Mouse (Mus musculus): ENCODE data around the gene Arhgef3.

Arhgef3 gene

DNA sequence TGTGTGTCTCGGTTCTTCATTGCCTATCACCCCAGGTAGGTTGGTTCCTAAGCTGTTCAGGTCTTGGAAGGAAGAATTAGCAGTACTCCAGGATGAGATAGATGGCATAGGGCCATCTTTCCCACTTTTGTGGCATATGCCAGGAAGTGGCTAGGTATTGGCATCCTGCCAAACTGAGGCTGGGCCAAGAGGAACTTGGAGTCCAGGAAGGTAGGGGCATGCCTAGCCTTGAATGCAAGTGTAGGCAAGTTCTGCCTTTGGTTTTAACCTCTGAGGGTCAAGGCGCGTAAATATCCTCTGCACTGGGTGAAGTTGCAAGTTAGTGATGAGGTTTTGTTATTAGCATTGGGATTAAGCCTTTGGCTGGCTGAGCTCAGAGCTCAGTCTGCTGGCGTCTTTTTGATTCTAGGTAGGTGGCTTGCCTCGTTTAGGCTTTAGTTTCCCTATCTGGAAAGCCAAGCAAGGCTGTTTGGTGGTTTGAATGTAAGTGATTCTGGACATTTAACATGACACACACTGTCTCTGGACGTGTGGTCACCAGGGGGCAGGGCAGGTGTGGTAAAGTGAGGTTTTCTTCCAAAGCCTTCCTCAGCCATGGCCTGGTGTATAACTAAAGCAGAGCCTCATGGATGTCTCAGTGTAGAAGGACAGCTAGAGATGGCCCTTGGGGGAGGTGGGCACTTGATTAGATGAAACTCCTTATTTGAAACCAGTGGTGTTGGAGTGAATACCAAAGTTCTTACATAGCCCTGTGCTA lies 5.8 kb upstream of the Arhgef3 start:
- no peak for DNase-seq (ENCODE audit: low spot score in 2 of 2)

DNA sequence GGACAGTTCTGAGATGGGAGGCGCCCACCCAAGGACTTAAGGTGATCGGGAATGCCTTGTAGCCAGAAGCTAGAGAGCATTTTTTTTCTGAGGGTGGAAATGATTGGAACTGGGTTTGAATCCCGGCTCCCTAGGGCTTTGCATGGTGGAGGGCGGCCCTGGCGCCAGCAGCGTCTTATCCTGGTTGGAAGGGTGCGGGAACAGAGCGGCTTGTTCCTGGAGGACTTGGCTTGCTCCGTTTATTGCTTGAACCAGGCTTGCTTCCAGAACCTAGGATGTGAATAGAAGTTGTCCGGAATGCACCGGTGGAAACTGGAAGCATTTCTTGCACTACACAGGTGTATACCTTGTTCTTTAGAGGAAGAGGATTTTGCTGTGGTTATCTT lies 569 bp downstream of the Arhgef3 start:
- no peak for DNase-seq (ENCODE audit: low spot score in 2 of 2)

DNA sequence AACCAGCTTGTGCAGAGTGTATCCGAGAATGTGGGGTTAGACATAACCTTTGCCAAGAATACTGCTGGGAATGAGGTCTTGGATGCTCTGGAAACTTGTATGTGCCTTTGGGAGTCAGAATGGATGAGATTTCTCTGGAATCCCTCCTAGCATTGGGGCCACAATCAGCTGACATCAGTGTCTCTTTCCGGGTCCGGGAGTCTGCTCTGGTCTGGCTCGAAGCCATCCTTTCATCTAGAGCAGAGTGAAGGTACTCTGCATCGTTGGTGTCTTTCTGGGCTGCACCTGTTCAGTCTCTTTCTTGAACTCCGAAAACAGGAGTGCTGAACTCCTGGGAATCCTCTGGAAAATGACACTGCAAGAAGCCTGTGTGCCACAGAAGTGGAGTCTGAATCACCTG lies 1.3 kb downstream of the Arhgef3 start:
- no peak for DNase-seq (ENCODE audit: low spot score in 2 of 2)

DNA sequence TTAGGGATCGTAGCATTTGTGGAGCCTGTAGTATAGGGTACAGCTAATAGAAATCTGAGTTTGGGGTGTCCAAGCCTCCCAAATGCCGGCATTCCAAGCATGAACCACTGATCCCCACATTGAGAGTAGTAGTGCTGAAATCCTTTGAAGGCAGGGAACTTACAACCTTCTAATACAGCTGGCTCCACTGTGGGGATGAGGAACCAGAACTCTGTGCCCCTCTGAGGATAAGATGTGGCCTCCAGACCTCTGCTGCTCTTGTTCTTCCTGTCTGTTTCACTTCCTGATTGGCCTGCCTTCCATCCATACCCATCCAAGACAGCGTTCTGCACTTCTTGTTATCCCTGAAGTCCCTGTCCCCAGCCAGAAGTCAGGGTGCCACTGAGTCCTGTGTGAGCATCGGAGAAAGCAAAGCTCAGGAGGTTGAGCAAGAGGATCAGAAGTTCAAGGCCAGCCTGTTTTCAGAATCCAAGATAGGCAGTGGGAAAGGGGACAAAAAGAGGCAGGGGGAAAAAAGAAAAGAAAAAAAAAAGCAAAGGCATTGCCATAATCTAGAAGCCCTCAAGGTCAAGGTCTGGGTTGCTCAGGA lies 2.0 kb downstream of the Arhgef3 start:
- DNase-seq (ENCODE audit: low spot score in 2 of 2): no peak

DNA sequence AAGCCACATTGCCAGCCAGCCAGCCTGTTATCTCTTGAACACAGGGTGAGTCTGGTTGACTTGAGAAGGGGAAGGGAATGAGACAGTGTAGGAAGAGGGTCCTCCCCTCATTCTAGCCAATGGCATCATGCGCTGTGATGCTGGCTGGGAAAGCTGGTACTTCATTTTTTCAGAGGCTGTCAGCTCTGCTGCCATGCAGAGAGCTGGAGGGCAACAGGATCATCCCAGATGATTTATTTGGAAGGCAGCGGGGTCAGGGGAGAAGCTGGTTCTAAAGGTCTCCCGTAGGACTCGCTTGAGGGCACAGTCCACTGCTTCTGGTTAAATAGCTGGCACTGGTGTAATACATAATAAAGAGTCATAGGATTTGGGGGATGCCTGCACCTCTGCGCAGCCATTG lies 3.8 kb downstream of the Arhgef3 start:
- DNase-seq (ENCODE audit: low spot score in 2 of 2): no peak

DNA sequence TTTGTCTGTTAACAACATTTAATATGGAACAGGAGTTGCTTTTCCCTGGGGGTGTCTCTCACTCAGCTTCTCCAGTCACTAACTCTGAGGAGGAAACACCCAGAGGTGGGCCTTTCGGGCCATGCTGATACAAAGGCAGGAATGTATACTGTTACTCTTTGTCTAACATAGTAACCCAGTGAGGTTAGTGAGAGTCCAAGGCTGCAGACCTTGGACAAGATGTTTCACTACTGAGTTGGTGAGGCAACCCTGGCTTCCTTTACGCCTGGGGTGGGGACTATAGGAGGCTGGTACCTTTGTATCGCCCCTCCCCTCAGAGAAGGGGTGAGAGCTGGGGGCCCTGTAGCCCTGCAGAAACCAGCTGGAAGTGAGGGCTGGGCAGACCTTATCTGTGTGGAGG lies 7.9 kb downstream of the Arhgef3 start:
- DNase-seq (ENCODE audit: low spot score in 2 of 2): no peak

DNA sequence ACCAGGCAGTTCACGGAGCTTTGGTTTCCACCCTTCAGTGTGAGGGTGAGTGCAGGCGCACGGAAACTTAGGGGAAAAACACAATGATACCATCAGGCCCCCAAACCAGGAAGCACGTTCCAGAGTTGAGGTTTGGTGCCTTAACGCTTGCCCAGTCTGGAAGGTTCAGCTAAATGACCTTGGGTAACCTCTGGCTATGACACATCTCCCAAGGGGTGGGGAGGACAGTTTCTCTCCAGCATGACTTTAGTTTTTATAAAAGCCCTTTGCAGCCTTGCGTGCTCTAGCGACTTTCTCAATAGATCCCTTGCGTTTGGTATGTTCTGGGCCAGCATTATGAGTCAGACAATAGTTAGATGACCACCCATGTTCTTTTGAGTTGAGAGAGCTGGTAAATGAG lies 8.8 kb downstream of the Arhgef3 start:
- DNase-seq (ENCODE audit: low spot score in 2 of 2): no peak

DNA sequence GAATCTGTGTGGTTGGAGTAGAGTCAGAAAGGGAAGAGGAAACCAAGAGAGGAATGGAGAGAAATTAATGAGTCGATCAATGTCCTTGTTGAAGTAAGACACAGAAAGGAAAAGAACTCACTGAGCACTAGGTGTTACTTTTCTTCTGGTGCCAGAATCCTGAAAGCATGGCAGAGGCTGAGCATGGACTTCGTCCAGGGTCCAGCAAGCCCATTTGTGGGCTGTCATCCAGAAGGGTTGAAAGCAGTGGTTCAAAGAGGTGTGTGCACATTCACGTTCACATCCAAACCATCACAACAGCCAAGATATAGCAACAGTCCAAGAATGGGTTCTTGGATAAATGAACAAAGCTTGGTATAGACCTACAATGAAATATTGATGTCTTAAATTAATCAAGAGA lies 15.3 kb downstream of the Arhgef3 start:
- DNase-seq (ENCODE audit: low spot score in 2 of 2): no peak

DNA sequence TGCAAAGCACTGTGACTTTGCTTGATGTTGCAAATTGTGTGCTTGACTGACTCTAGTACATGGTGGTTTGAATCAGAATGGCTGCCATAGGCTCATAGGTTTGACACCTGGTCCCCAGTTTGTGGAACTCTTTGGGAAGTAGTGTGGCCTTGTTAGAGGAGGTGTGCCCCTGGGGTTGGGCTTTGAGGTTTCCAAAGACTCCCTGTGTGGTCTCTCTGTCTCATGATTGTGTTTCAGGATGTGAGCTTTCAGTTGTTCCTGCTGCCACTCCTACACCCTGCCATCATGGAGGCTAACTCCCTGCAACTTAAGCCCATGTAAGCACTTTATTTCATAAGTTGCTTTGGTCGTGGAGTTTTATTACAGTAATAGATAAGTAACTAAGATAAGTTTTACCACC lies 16.0 kb downstream of the Arhgef3 start:
- no peak for DNase-seq (ENCODE audit: low spot score in 2 of 2)

DNA sequence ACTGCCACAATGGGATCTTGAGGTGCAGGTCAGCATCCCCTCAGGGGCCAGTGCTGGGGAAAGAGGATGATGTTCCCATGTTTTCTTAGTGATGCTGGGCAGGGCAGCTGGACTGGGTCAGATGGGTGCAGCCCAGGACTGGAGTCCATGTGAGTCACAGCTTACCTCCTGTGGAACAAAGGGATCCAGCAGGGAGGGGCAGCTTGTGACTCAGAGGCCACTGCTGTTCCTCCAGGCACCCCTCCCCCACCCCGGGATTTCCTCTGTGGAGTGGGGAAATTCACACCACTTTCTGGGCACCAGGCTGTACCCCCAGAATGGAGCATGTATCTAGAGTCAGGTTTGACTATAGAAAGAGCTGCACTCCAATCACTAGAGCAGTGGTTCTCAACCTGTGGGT lies 16.8 kb downstream of the Arhgef3 start:
- no peak for DNase-seq (ENCODE audit: low spot score in 2 of 2)

DNA sequence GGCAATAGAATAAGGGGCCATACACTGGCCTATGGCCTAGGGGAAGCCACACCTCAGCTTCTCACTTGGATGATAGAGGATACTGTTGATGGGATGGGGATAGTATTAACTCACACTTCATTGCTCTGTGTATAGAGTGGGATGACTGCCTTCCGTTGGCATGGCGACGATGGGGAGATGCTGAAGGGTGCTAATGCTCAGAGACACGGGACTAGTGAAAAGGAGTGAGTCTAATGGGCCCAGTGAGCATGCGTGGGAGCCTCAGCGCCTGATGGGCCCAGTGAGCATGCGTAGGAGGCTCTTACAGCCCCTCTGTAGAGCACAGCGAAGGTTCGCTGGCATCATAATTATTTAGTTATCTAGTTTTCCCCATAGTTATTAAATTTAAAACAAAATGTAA lies 24.2 kb downstream of the Arhgef3 start:
- DNase-seq (ENCODE audit: low spot score in 2 of 2): no peak

DNA sequence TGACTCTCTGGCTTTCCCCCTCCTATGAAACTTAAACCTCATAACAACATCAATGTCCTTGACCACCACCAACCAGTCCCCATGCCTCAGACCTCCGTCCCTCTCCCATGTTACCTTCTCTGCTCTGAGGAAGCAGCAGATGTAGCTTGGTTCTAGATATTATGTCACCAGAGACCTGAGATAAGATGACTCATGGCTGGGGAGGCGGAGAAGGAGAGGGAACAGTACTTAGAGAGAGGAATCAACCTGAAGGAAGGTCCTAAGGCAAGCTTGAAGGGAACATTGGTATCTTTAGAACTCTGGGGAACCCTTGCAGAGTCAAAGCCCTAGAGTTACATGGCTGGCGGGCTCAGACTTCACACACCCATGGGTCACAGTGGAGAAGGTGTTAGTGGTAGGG lies 25.3 kb downstream of the Arhgef3 start:
- DNase-seq (ENCODE audit: low spot score in 2 of 2): no peak

DNA sequence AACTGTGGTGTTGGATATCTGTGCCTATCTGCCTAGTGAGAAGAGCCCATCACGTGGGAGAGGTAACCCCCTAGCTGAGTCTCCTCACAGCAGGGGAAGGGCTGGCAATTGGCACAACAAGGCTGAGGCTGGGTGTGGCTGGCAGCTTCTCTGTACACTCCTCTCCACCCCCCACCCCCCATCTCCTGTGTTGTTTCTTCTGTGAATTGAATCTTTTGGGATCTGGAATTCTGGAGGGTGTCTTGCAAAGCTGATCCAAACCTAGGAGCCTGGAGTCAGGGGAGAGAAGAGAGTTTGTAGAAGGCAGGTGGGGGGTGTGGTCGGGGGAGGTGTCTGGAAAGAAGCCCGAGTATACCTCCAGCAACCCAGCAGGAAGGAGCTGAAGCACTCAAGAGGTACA lies 26.8 kb downstream of the Arhgef3 start:
- DNase-seq (ENCODE audit: low spot score in 2 of 2): no peak

DNA sequence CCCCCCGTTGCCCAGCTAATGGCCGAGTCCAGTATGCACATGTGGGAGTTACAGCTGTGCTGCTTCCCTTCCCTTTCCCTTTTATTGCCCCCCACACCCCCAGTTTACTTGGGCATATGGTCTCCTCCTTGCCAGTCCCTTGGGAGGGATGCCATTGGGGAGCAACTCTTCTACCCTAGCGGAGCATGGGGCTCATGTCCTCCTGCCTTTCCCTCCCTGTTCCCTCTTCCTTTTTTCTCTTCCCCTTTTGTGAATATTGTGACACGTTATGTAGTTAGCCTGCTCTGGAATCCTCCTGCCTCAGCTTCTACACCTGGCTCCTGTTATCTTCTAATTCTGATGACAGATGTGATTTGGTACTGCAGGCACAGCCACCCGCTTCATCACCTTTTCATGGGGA lies 28.0 kb downstream of the Arhgef3 start:
- no peak for DNase-seq (ENCODE audit: low spot score in 2 of 2)

DNA sequence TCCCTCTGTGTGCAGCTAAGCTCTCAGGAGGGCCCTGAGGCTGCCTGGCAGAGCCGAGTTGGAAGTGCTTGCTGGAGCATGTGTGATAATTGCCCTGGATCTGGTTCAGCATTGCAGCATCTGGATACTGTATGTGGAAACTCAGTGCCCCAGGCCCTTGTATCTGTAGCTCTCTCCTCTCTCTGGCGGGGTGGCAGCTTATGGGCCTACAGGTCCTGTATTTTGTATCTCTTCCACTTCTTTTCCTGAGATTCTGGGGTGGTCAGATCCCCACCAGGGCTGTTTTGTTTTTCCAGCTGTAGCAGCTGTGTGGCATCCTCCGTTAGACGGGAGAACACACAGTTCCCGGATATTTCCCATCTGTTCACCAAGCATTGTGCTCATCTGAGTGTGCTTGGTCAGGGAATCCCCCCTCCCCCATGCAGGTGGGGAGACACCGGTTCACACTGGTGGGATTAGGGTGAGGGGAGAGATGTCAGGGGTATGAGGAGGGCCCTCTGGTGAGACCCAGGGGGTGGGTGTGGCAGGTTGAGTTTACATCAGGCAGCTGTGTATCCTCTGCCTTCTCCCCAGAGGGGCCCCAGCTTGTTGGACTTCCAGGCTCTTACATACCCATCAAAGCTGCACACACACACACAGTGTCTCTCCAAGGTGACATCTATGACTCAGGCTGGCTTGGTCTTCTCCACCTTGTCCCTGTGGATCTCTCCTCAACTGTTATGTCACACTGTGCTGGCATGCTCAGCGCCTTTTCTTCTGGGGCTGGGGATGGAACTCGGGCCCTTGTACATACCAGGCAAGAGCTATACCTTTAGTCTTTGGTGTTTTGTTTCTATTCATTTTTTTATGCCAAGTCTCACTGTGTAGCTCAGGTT lies 30.7 kb downstream of the Arhgef3 start:
- no peak for DNase-seq (ENCODE audit: low spot score in 2 of 2)

DNA sequence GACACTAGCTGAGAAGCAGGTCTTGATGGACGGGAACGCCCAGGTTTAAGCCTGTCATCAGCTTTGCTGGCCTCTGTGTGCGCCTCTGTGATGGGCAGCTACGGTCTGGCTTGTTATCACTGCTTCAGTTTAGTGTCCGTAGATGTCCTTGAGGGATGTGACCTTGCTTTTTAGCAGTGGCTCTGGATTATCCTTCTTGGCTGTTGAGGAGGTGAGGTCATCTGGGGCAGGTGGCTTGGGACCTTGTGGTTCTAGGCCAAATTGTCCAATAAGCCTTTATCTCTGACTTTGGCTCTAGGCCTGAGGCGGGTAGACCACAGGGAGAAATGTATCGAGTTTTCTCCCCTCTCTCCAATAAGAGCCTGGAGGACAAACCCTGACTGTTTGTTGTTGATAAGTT lies 33.0 kb downstream of the Arhgef3 start:
- DNase-seq (ENCODE audit: low spot score in 2 of 2): no peak

DNA sequence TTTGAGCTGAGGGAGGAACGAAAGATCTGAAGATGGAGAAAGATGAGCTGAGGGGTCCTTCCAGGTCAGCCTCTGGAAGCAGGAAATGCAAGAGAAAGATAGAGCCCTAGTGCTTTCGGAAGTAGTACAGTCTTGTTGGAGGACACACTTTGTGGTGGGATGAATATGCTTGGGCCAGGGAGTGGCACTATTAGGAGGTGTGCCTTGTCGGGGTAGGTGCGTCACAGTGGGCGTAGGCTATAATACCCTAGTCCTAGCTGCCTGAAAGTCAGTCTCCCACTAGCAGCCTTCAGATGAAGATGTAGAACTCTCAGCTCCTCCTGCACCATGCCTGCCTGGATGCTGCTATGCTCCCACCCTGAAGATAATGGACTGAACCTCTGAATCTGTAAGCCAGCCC lies 34.7 kb downstream of the Arhgef3 start:
- no peak for DNase-seq (ENCODE audit: low spot score in 2 of 2)

DNA sequence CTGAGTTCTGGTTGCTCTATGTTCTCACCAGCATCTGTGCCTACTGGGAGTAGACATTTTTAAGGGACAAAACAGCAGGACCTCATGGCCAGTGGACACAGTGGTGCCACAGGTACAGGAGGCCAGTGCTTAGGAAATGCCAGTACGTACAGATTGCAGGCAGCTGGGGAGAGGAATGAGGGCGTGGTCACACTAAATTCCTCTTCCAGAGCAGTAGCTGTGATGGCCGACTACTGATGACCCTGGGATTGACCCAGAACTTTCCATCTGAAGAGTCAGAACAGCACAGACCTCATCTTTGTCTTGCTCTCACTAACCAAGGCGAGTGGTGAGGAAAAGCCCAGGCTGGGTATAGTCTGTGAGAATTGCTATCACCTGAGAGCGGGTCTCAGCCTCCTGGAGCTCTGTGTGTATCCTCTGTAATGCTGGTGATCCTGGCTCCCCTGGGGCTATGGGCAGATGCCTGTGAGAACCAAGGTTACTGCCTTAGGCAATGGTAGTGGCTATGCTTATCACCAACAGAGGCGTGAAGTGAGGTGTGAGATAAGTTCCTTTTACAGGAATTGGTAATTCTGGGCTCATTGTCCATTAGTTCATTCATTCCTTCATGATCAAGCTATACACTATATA lies 35.4 kb downstream of the Arhgef3 start:
- no peak for DNase-seq (ENCODE audit: low spot score in 2 of 2)

DNA sequence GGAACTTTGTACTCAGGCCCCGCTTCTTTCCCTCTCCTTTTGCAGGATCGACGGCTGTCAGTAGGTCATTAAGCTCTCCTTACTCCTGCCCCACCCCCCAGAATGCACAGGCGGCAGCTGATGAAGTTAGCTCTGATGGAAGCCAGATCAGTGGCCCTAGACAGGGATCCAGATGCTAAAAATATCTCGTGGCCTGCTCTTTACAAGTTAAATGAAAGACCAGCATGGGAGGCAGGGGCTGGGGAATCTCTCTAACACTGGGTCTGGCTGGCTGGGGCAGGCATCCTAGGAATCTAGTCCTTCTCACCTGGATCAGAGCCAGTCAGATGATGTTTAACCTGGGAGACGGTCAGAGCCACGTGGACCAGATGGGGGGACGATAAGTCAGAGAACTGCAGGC lies 36.7 kb downstream of the Arhgef3 start:
- DNase-seq (ENCODE audit: low spot score in 2 of 2): no peak

DNA sequence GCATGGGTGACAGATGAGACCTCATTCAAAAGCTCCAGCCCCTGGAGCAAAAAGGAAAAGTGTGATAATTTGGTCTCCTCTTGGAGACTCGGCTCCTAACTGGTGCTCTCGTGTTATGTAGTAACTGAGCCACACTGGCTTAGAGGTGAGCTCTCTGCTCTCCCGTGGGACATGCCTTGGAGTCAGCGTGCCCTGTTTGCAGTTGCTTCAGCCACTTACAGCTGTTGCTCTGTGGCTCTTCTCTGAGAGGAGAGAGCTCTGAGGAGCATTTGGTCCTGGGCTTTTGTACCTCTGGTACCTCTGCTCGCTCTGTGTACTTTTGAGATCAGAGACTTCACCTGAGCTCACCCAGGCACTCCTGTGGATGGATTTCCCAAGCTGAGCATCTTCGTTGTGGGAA lies 40.4 kb downstream of the Arhgef3 start:
- DNase-seq (ENCODE audit: low spot score in 2 of 2): no peak

DNA sequence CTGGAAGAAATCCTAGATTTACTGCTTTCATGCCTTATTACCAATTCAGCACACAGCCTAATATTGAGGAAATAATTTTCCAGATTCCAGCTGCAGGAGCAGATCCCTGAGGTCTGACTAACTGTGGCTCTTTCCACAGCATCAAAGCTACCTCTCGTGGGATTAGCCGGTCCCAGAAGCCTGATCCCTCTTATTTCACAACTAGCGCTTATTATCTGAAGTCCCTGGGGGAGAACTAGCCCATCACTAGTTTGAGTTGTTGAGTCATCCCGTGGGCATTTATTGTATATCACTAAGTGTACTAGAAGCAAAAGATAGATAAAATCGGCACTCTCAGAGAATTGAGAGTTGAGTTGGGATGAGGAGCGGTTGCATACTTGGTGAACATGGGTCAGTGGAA lies 41.3 kb downstream of the Arhgef3 start:
- DNase-seq (ENCODE audit: low spot score in 2 of 2): no peak

DNA sequence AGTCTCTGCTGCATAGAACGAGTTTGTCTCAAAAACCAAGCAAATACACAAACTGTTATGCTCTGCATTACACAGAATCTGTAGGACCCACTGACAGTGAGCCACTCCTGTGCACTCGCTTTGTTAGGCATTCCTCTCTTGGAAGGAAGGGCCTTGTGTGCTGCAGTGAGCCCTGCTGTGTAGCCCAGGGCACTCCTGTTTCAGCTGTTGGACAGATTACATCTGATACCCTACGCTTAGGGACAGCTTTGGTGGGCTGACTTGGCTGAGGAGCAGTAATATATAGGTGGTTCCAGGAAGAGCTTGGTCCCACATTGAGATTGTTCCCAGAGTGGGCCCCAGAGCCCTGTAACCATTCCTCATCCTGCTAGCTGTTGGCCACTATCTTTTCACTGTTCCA lies 43.4 kb downstream of the Arhgef3 start:
- DNase-seq (ENCODE audit: low spot score in 2 of 2): no peak

DNA sequence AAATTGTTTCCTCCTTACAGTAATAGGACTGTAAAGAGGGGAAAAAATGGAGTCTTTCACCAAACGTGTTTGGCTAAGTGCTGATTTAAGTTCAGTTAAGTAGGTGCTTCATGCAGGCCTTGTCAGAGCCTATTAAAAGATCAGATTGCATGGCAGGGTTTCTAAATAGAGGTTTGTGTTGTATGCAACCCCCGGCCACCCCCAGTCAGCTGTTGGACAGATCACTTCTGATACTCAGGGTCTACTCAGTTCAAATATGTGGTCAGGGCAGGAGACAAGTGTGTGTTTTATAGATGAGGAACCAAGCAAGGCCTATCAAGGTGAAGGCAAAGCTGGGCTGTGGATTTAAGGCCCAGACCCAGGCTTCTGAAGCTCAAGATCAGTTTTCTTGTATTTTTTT lies 44.1 kb downstream of the Arhgef3 start:
- no peak for DNase-seq (ENCODE audit: low spot score in 2 of 2)
